Mouse (Mus musculus) cerebellum, adult 11-12 months (tissue): ENCODE data around the gene Vmn1r208.
"Not testable (repeated sequence)": the region's sequence is repeated elsewhere in the genome, so short reads cannot be mapped to it uniquely, and the experiment has no call there.

Source experiments
- DNase-seq: peaks from one replicate; pipeline ENCODE4 v3.0.0; 2022

Vmn1r208 gene

GRCm38 (mm10) chr13:22777300-22777699 is at the start of gene Vmn1r208:
Gene Vmn1r208, minus strand, starts transcription at chr13:22777400.
- DNase-seq: not testable (repeated sequence)

DNA sequence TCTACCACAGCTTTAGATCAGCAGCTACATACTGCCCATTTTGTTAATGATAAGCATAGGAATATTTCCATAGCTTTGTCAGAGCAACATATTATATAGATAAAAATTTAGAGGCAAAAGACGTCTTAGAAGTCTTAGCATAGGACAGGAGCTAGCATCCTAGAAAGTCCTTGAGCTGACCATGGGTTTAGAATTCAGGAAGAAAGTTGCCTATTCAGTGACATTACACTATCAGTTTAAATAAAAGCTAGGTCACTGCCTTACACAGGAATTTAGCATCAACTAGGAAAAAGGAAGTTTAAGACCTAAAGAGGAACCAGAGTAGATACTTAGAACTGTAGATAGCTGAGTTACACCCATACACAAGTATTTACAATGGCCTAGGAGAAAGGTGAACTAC is 44.4 kb upstream of the Vmn1r208 start:
- DNase-seq: not testable (repeated sequence)

GRCm38 (mm10) chr13:22809582-22809981 is 32.4 kb upstream of the Vmn1r208 start, which contains the start of gene Vmn1r209:
Gene Vmn1r209, minus strand, starts transcription at chr13:22809682.
- not testable (repeated sequence) for DNase-seq

DNA sequence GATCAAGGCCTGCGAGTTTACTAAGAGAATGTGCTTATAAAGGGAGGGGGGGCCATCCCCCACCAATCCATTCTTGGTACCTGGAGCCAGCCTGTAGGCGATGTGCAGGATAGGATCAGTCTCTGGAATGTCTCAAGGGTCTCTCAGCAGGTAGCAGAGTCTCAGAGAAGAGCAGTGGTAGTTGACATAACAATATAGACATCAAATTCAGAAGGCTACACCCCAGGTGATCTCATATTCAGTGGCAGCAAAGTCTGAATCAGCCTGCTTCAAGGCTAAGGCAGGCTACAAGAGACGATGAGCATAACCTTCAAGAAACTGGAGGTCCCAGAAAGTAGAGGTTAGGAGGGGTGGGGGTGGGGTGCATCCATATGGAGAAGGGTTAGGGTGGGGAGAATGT is 10.9 kb upstream of the Vmn1r208 start:
- not testable (repeated sequence) for DNase-seq

- DNase-seq: not testable (repeated sequence)
Observed at GRCm38 (mm10) chr13:22784159-22784558, 7.0 kb upstream of the Vmn1r208 start.

GRCm38 (mm10) chr13:22771592-22771991 is 5.6 kb downstream of the Vmn1r208 start:
- not testable (repeated sequence) for DNase-seq

DNA sequence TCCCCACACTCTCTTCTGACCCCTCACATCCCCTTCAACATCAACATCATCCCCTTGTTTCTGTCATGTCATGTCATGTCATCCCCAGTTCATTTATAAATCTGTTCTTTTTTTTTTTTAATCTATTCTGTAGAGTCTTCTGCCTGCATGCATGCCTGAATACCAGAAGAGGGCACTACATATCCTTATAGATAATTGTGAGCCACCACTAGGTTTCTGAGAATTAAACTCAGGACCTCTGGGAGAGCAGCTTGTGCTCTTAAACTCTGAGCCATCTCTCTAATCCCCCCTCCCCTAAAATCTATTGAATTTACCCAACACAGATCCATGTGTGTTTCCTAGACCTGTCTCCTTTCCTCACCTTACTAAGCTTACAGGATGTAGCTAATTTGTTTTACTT is 29.7 kb downstream of the Vmn1r208 start:
- DNase-seq: no peak

DNA sequence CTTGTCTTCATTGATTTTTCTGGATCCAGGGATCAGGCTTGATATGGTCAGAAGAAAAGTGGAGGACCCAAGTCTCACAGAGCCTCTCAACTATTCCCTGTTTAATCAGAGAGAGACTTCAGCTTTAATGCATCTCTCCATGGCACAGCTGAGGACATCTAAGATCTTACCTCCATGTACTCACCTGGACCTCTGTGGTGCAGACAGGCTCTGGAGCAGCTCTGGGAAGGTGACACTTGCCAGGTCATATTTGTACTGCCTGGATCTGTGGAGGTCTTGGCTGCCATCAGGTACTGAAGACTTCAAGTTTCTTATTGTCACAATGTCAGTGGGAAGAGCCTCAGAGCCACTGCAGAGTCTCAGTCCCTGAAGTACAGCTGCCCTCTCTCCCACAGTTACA is 47.7 kb downstream of the Vmn1r208 start, which contains the start of gene Vmn1r207-ps:
Gene Vmn1r207-ps (minus strand): TSS at position 101 of the 400 bp plus-strand sequence.
- not testable (repeated sequence) for DNase-seq
